Mouse (Mus musculus): ENCODE results near the gene Cpeb3. TPM values are rescaled to one million over a fixed set of nuclear protein-coding genes. Genes with fewer than 3 reads are reported as not detected.

The Cpeb3 gene
- polyA plus RNA-seq (2015; fragmentation: Nextera tagmentation; extraction: Ambion mirVana) = 12.3 and 12.8 TPM in 2 replicates

DNA sequence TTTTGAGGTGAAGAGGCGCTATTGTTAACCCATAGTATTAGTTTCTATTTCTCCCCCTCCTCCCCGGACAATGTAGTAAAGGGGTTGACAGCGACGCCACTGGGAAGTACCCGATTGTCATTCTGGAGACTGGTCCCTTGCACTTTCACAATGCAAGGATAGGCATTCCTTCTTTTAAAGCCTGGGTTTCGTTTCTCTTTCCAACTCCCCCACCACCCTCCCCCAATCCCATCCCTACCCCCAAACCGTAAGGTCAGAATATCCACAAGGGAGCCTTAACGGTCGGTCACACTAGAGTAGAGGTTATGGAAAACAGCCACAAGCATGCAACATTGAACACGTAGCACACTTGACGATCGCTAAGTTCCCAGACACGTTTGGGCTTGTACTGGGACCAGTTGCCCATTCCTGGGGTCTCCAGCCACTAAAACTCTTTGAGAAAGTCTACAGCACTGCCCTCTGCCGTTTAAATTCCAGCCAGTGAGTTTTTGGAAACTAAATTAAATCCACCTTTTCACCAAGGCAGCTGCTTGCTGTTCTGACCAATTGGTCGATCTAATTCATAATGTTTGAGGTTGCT lies at the start of gene Cpeb3:
Gene Cpeb3, minus strand, starts transcription at position 426 of the 580 bp plus-strand sequence.
- Histone ChIP-seq H3K27ac (replicated peaks) (peak within 1 kb of the TSS; percentile 81), H3K4me2 (peak within 1 kb of the TSS; percentile 77), H3K9me3 (no peaks in the 10 kb centered on the region), H3K27me3 (no peaks in the 10 kb centered on the region), H3K9ac (peak within 1 kb of the TSS; percentile 94), H3K4me1 (replicated peaks) (peaks cover 20% of the 10 kb centered on the region), H3K36me3 (peaks cover 19% of the 10 kb centered on the region), H3K4me3 (peak within 1 kb of the TSS; percentile 86)
- under 1% methylated on average over 15 of the region's 15 CpGs for WGBS
- no peak for ATAC-seq (ENCODE audit: low FRiP score, low read depth)

DNA sequence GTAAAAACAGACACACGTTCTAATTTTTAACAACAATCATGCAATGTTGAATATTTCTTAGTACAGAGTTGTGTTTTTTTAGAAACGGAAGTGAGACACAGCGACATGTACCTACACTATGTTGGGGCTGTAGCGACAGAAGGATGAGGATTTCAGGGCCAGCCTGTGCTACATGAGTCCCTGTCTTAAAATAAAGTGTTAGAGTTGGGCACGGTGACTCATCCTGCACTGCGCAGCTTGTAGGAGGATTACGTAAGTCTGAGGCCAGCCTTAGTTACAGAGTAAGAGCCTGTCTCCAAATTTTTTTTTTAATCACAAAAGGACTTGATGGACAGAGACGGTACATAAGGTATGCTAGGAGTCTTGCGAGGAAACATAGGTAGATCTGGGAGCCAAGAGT lies 46.9 kb upstream of the Cpeb3 start:
- no peak overlapping the region for H3K4me3 ChIP-seq
- H3K27ac ChIP-seq (replicated peaks) = no peak overlapping the region
- H3K9me3 ChIP-seq = no peaks in the 10 kb centered on the region
- no peaks in the 10 kb centered on the region; the same call in 1 of the 2 replicates for H3K27me3 ChIP-seq
- no peaks in the 10 kb centered on the region for H3K4me1 ChIP-seq (replicated peaks)
- no peaks in the 10 kb centered on the region for H3K36me3 ChIP-seq
- H3K4me2 ChIP-seq = no peak overlapping the region
- no peak for ATAC-seq (ENCODE audit: low FRiP score, low read depth)
- no peak overlapping the region for H3K9ac ChIP-seq
- WGBS = 92% methylated on average over 9 of the region's 9 CpGs

DNA sequence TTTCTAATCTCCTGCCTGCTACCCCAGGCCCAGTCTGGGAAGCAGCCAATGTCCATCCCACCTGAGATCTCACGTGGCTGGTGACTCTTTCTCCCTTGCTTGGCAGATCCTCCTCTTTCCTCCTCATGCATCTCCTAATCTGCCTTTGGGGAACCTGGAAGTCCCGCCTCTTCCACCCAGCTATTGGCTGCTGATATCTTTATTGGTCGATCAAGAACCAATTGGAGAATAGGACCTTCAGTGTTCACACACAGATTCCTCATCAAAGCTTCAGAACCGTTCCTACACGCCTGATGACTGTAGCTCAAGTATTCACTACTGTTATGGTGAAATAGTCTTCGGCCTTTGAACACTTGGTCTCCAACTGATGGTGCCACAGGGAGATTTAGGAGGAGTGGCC lies 43.7 kb upstream of the Cpeb3 start:
- no peak for ATAC-seq (ENCODE audit: low FRiP score, low read depth)
- Histone ChIP-seq H3K9me3 (no peaks in the 10 kb centered on the region), H3K27me3 (no peaks in the 10 kb centered on the region), H3K4me1 (replicated peaks) (no peaks in the 10 kb centered on the region), H3K36me3 (no peaks in the 10 kb centered on the region), H3K9ac (no peak overlapping the region), H3K4me3 (no peak overlapping the region), H3K4me2 (no peak overlapping the region), H3K27ac (replicated peaks) (no peak overlapping the region)
- WGBS = 74% methylated on average over 6 of the region's 6 CpGs

DNA sequence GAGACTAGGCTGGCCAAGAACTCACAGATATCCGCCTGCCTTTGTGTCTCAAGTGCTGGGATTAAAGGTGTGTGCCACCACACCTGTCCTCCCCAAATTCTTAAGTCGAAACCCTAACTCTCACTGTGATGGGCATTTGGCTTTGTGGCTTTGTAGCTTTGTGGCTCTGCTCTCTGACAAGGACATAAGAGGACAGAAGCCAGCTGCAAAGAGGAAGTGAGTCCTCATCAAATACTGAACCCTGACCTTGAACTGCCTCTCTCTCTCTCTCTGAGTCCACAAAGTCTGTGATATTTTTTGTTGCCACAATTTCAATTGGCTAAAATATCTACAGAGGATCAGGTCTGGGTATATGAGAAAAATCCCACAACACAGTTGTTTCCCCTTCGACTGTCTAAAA lies 39.8 kb upstream of the Cpeb3 start:
- H3K36me3 ChIP-seq = no peaks in the 10 kb centered on the region
- no peaks in the 10 kb centered on the region for H3K9me3 ChIP-seq
- no peak overlapping the region for H3K27ac ChIP-seq (replicated peaks)
- no peak overlapping the region for H3K4me2 ChIP-seq
- ATAC-seq (ENCODE audit: low FRiP score, low read depth) = no peak
- no peak overlapping the region for H3K9ac ChIP-seq
- no peaks in the 10 kb centered on the region for H3K4me1 ChIP-seq (replicated peaks)
- no peak overlapping the region for H3K4me3 ChIP-seq
- WGBS = 88% methylated on average over 3 of the region's 3 CpGs
- H3K27me3 ChIP-seq = no peaks in the 10 kb centered on the region

DNA sequence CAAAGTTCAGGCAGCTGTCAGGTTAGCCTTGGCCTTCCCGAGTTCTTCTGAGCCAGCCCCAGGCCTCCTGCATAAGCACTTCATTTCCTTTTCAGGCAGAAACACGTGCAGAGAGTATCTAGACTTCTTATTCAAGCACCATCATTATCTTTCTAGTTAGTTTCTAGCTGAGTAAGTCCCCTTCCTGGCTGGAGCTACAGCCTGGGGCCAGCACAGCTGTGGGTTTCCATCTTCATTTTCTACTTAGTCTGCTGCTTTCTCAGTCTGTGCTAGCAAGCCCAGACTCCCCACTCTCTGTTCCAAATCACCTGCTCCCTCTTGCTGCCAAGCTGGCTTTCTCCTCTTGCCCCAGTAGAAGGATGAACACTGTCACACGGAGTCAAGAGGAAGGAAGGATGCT lies 38.5 kb upstream of the Cpeb3 start:
- ATAC-seq (ENCODE audit: low FRiP score, low read depth) = no peak
- Histone ChIP-seq H3K4me2 (no peak overlapping the region), H3K9me3 (no peaks in the 10 kb centered on the region)

DNA sequence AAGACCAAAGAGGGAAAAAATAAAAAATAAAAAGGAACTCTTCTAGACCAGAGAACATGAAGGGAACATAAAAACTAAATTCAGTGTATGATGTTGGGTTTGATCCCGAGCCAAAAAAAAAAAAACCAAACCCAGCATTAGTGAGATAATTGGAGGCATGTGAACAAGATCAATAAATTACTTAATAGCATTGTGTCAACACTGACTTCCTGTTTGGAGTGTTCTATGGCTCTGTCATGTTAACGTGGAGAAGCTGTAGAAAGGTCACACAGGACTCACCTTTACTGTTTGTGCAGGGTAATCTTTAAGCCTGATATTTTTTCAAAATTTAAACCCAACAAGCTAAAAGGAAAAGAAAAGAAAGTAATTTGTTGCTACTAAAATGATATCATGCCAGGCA lies 34.3 kb upstream of the Cpeb3 start:
- Histone ChIP-seq H3K27ac (replicated peaks) (no peak overlapping the region), H3K4me3 (no peak overlapping the region), H3K9me3 (no peaks in the 10 kb centered on the region), H3K36me3 (no peaks in the 10 kb centered on the region), H3K27me3 (no peaks in the 10 kb centered on the region), H3K9ac (no peak overlapping the region), H3K4me2 (no peak overlapping the region), H3K4me1 (replicated peaks) (peaks cover 7% of the 10 kb centered on the region; the same call in 1 of the 2 replicates)
- ATAC-seq (ENCODE audit: low FRiP score, low read depth) = no peak
- 58% methylated on average over 2 of the region's 2 CpGs for WGBS

More for the DNA sequence above, 38.5 kb upstream of the Cpeb3 start:
- 47% methylated on average over 3 of the region's 3 CpGs for WGBS
- H3K27ac ChIP-seq (replicated peaks) = no peak overlapping the region
- no peaks in the 10 kb centered on the region for H3K27me3 ChIP-seq
- H3K9ac ChIP-seq = no peak overlapping the region
- no peak overlapping the region for H3K4me3 ChIP-seq
- no peaks in the 10 kb centered on the region for H3K36me3 ChIP-seq
- no peaks in the 10 kb centered on the region for H3K4me1 ChIP-seq (replicated peaks)

DNA sequence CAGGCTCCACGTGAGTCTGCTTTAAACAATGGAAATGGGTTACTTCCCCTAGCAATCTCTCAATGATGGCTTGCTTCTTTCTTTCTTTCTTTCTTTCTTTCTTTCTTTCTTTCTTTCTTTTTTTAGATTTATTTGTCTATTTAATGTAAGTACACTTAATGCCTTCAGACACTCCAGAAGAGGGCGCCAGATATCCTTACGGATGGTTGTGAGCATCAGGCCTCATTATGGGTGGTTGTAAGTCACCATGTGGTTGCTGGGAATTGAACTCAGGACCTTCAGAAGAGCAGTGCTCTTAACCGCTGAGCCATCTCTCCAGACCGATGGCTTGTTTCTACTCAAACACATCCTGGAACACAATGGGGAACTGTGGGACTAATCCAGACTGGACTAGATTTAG lies 32.8 kb upstream of the Cpeb3 start:
- Histone ChIP-seq H3K27me3 (no peaks in the 10 kb centered on the region), H3K4me2 (no peak overlapping the region), H3K36me3 (no peaks in the 10 kb centered on the region), H3K9ac (no peak overlapping the region), H3K9me3 (no peaks in the 10 kb centered on the region), H3K27ac (replicated peaks) (no peak overlapping the region), H3K4me3 (no peak overlapping the region), H3K4me1 (replicated peaks) (peaks cover 7% of the 10 kb centered on the region; the same call in 1 of the 2 replicates)
- no peak for ATAC-seq (ENCODE audit: low FRiP score, low read depth)
- WGBS = 71% methylated on average over 5 of the region's 5 CpGs

DNA sequence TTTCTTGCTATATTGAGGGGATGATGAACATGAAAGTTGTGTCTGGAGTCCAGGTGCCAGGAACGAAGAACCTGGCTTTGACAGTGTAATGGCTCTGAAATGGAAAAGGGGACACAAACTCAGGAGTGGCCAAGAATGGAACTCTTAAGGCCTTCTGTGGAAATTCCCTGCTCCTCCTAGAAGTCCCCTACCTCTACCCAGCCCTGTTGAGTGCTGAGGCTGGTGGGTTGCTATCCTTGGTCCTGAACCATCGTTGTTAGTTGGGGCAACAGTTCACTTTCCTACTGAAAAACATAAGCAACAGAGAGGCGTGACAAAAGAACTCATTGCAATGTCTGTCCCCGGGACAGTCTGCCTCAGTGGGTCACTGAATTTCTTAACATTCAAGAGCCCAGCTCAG lies 30.7 kb upstream of the Cpeb3 start:
- Histone ChIP-seq H3K4me2 (no peak overlapping the region), H3K36me3 (no peaks in the 10 kb centered on the region), H3K27ac (replicated peaks) (no peak overlapping the region), H3K4me3 (no peak overlapping the region), H3K9me3 (no peaks in the 10 kb centered on the region), H3K4me1 (replicated peaks) (peaks cover 10% of the 10 kb centered on the region; the same call in 1 of the 2 replicates), H3K27me3 (peaks cover 7% of the 10 kb centered on the region; the same call in 1 of the 2 replicates), H3K9ac (no peak overlapping the region)
- ATAC-seq (ENCODE audit: low FRiP score, low read depth) = no peak
- 25% methylated on average over 4 of the region's 4 CpGs for WGBS

DNA sequence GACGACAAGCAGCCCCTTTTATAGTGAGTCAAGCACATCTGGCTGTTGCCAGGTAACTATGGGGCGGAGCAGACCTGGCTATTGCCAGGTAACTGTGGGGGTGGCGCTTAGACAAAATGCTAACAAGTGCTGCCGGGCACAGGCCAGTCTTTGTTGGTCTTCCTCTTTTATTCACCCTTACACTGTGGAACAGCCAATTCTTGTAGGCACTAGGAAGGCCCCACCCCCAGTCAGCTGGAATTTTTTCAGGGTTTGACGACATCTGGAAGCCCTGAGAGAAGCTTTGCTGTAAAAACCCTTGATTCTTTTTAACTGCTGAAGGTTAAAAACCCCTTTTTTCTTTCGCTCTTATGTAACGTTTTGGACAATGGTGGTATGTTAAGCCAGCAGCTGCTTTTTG lies 30.2 kb upstream of the Cpeb3 start:
- Histone ChIP-seq H3K9me3 (no peaks in the 10 kb centered on the region), H3K4me1 (replicated peaks) (peaks cover 10% of the 10 kb centered on the region; the same call in 1 of the 2 replicates), H3K27me3 (peaks cover 7% of the 10 kb centered on the region; the same call in 1 of the 2 replicates), H3K9ac (no peak overlapping the region), H3K36me3 (no peaks in the 10 kb centered on the region), H3K4me3 (no peak overlapping the region), H3K4me2 (no peak overlapping the region), H3K27ac (replicated peaks) (no peak overlapping the region)
- 23% methylated on average over 7 of the region's 7 CpGs for WGBS
- ATAC-seq (ENCODE audit: low FRiP score, low read depth) = 0 out of 2 replicates have a peak, but pooled peaks have one; percentile 31

DNA sequence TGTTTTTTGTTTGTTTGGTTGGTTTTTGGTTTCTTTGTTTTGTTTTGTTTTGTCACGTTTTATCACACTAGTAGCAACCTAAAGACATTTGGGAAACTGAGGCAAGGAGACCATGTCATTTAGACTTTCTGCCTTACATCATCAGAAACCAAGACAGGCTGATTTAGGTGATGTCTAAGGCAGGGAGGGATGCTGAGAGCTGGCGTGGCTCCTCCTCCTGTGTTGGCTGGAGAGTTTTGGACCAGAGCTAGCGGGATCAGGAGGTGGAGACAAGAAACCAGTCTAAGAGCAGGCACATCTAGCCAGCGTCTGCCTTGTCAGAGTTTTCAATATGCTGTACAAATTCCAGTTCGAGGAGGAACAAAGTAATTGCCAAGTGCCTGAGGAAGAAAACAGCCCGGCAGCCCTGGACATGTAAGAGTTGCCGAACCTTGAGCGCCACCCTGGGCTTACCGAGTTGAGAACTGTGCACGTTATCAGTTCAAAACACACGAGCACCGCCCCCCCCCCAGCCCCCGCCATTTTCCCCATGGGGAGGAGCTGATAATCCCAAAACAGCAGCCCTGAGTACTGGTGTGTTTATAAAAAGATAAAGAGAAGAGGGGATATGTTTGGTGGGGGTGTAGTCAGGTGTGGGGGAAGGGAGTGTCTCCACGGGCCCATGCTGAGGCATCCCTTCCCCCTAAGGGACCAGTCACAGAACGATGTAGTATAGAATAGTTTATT lies 29.5 kb upstream of the Cpeb3 start:
- WGBS = 9% methylated on average over 15 of the region's 15 CpGs
- no peaks in the 10 kb centered on the region for H3K36me3 ChIP-seq
- peak; percentile 65 for ATAC-seq (ENCODE audit: low FRiP score, low read depth)
- peak overlapping the region; percentile 26 for H3K4me2 ChIP-seq
- H3K4me1 ChIP-seq (replicated peaks) = peaks cover 10% of the 10 kb centered on the region; the same call in 1 of the 2 replicates
- H3K4me3 ChIP-seq = no peak overlapping the region
- H3K27ac ChIP-seq (replicated peaks) = no peak overlapping the region
- H3K9me3 ChIP-seq = no peaks in the 10 kb centered on the region
- no peak overlapping the region for H3K9ac ChIP-seq
- H3K27me3 ChIP-seq = peaks cover 7% of the 10 kb centered on the region; the same call in 1 of the 2 replicates

DNA sequence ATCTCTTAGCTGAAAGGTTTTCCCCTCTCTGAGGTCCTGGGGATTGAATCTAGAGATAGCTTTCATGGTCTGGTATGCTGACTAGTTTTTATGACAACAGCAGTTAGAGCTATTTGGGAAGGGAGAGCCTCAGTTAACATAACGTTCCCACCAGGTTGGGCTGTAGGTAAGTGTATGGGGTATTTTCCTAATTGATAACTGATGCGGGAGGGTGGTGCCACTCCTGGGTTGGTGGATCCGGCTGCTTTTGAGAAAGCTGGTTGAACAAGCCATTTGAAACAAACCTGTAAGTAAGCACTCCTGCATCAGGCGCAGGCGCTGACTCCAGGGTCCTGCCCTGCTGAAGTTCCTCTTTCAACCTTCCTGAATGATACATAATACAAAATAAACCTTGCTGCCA lies 28.9 kb upstream of the Cpeb3 start:
- Histone ChIP-seq H3K4me1 (replicated peaks) (peaks cover 10% of the 10 kb centered on the region; the same call in 1 of the 2 replicates), H3K27me3 (peaks cover 7% of the 10 kb centered on the region; the same call in 1 of the 2 replicates), H3K4me3 (no peak overlapping the region), H3K9me3 (no peaks in the 10 kb centered on the region), H3K9ac (no peak overlapping the region), H3K36me3 (no peaks in the 10 kb centered on the region), H3K27ac (replicated peaks) (no peak overlapping the region), H3K4me2 (no peak overlapping the region)
- no peak for ATAC-seq (ENCODE audit: low FRiP score, low read depth)
- WGBS = 66% methylated on average over 5 of the region's 5 CpGs

DNA sequence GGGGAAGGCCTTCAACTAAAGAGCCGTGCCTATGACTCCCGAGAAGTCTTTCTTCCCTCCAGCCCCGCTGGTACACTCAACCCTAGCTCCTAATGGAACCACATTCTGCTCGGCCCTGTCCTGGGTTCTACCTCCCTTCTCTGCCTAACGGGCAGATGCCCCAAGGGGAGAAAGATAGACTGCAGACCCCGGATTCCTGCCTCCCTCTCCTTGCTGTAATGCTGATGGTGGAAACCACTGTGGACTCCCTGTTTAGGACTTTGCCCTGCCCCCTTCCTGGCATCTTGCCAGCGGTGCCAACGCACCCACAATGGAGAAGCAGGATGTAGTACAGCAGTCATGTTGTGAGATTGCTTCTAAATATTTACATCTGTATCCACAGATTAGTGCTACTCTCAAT lies 27.4 kb upstream of the Cpeb3 start:
- Histone ChIP-seq H3K4me2 (no peak overlapping the region), H3K27ac (replicated peaks) (no peak overlapping the region), H3K9ac (no peak overlapping the region), H3K4me1 (replicated peaks) (peaks cover 10% of the 10 kb centered on the region; the same call in 1 of the 2 replicates), H3K9me3 (no peaks in the 10 kb centered on the region), H3K27me3 (peaks cover 7% of the 10 kb centered on the region; the same call in 1 of the 2 replicates), H3K36me3 (no peaks in the 10 kb centered on the region), H3K4me3 (no peak overlapping the region)
- 54% methylated on average over 8 of the region's 8 CpGs for WGBS
- ATAC-seq (ENCODE audit: low FRiP score, low read depth) = no peak
